ENCODE assay signal across 9 mouse cellular contexts in genomic region chr6:72283914-72284313, GRCm38 (mm10). TPM values are rescaled to one million over a fixed set of nuclear protein-coding genes. Genes with fewer than 3 reads are reported as not detected.
DNase-seq lines count a peak whose midpoint lies in the region; ATAC-seq and TF ChIP-seq lines count a peak whose summit lies in the region.
"Had no signal": no experiment of that assay in that cellular context is flagged by ENCODE, and none has a peak within 500 bp of the region (broad histone marks: within the 10 kb centered on the region; RNA-seq: fewer than 3 reads in every experiment).

No protein-coding gene starts in this region.

- no peak overlapping the region for H3K27ac ChIP-seq in kidney, embryonic 15.5 days
- no peak overlapping the region for H3K27ac ChIP-seq in liver, postnatal 0 days (ENCODE audit: low read depth)

- H3K4me2 ChIP-seq in kidney, embryonic 15.5 days = no peak overlapping the region
- H3K4me2 ChIP-seq in liver, postnatal 0 days (ENCODE audit: low read depth, low read length) = no peak overlapping the region

- TF ChIP-seq CTCF in E14TG2a.4 (conservative IDR thresholded peaks at IDR 0.05; ENCODE audit: low read length) = peak; percentile 80
- TF ChIP-seq CTCF in liver, postnatal 0 days (IDR thresholded peaks at IDR 0.05; ENCODE audit: low read depth) = peak; percentile 83

- no peak overlapping the region for H3K9ac ChIP-seq in kidney, embryonic 15.5 days
- no peak overlapping the region for H3K9ac ChIP-seq in liver, postnatal 0 days (replicated peaks)

- 21% methylated on average over 4 of the region's 4 CpGs for WGBS in kidney, embryonic 15.5 days
- 25% methylated on average over 4 of the region's 4 CpGs for WGBS in liver, postnatal 0 days (ENCODE audit: insufficient replicate concordance)

- DNase-seq in CD4-positive, CD25-positive, alpha-beta regulatory T cell, adult 2 months (ENCODE audit: low read depth, low spot score) = peak; percentile 72
- peak; percentile 26 to 48 for DNase-seq in kidney, adult 8-10 months
- peak; percentile 64 for DNase-seq in embryo, embryonic 11 days
- DNase-seq in liver, postnatal 0 days = peak; percentile 68
- peak; percentile 47 for DNase-seq in thymus, postnatal 0 days (ENCODE audit: low spot score)

- H3K4me1 ChIP-seq in kidney, embryonic 15.5 days = no peaks in the 10 kb centered on the region
- H3K4me1 ChIP-seq in E14TG2a.4 (replicated peaks; ENCODE audit: low read depth, low read length) = peaks cover 10% of the 10 kb centered on the region; the same call in 1 of the 2 replicates
- H3K4me1 ChIP-seq in liver, postnatal 0 days (ENCODE audit: insufficient read depth) = peaks cover 29% of the 10 kb centered on the region

- no peaks in the 10 kb centered on the region for H3K27me3 ChIP-seq in kidney, embryonic 15.5 days
- no peaks in the 10 kb centered on the region for H3K27me3 ChIP-seq in E14TG2a.4 (ENCODE audit: insufficient read depth, low read length)
- H3K27me3 ChIP-seq in liver, postnatal 0 days (ENCODE audit: insufficient read depth, low read length) = no peaks in the 10 kb centered on the region

- no peak for ATAC-seq in CD4-positive, CD25-positive, alpha-beta regulatory T cell, adult 4 months
- no peak for ATAC-seq in kidney, embryonic 15.5 days (replicated peaks; ENCODE audit: low FRiP score)
- ATAC-seq in liver, postnatal 0 days = no peak

- no peak overlapping the region for H3K4me3 ChIP-seq in kidney, embryonic 15.5 days (replicated peaks)
- H3K4me3 ChIP-seq in E14TG2a.4 (replicated peaks; ENCODE audit: low read length) = no peak overlapping the region
- no peak overlapping the region for H3K4me3 ChIP-seq in liver, postnatal 0 days (ENCODE audit: low read depth, low read length)

- no peaks in the 10 kb centered on the region for H3K9me3 ChIP-seq in kidney, embryonic 15.5 days (replicated peaks)
- no peaks in the 10 kb centered on the region for H3K9me3 ChIP-seq in E14TG2a.4 (ENCODE audit: low read length)
- no peaks in the 10 kb centered on the region for H3K9me3 ChIP-seq in liver, postnatal 0 days (ENCODE audit: low read length)

- TF ChIP-seq EP300 in liver, postnatal 0 days (IDR thresholded peaks at IDR 0.05; ENCODE audit: low read depth) = no peak

- no peaks in the 10 kb centered on the region for H3K36me3 ChIP-seq in kidney, embryonic 15.5 days
- H3K36me3 ChIP-seq in E14TG2a.4 (ENCODE audit: insufficient read depth, low read length) = no peaks in the 10 kb centered on the region
- H3K36me3 ChIP-seq in liver, postnatal 0 days (replicated peaks; ENCODE audit: insufficient read depth, low read length) = no peaks in the 10 kb centered on the region

RNA-seq across cellular contexts. Expression of gene Sftpb, which starts 20.5 kb away (rescaled TPM):
- polyA plus RNA-seq in CD4-positive, CD25-positive, alpha-beta regulatory T cell, adult 4 months (2017; shearing (Covaris generic)) = not detected
- polyA plus RNA-seq in kidney, embryonic 15.5 days (2015; fragmentation: Nextera tagmentation; extraction: Ambion mirVana) = not detected in 2 replicates
- polyA plus RNA-seq in liver, postnatal 0 days (2015; fragmentation: Nextera tagmentation; extraction: Ambion mirVana) = 0.16 and 0.20 TPM in 2 replicates
- 0.21 TPM in 1 of 2 replicates, not detected in the other for polyA plus RNA-seq in thymus, postnatal 0 days (2015; fragmentation: Nextera tagmentation; extraction: Ambion mirVana)
- polyA plus RNA-seq: liver, embryonic 16.5 days had no signal

RNA-seq across cellular contexts. Expression of gene Atoh8, which starts 48.5 kb away (rescaled TPM):
- polyA plus RNA-seq in CD4-positive, CD25-positive, alpha-beta regulatory T cell, adult 4 months (2017; shearing (Covaris generic)) = not detected
- polyA plus RNA-seq in kidney, embryonic 15.5 days (2015; fragmentation: Nextera tagmentation; extraction: Ambion mirVana) = 18.5 and 18.9 TPM in 2 replicates
- 0.96 and 1.3 TPM in 2 replicates for polyA plus RNA-seq in liver, postnatal 0 days (2015; fragmentation: Nextera tagmentation; extraction: Ambion mirVana)
- 2.1 and 3.9 TPM in 2 replicates for polyA plus RNA-seq in thymus, postnatal 0 days (2015; fragmentation: Nextera tagmentation; extraction: Ambion mirVana)
